Mouse (Mus musculus) neural tube, embryonic 12.5 days (tissue): ENCODE data around the gene Sfrp2. TPM values are rescaled to one million over a fixed set of nuclear protein-coding genes. Genes with fewer than 3 reads are reported as not detected.

Experiments
- ATAC-seq: fragments of 200-750 bp; cut with Nextera tagmentation; 2 replicates; pipeline ENCODE4 v1.8.0; 2017; ENCODE audit warnings: low read depth, mild to moderate bottlenecking, moderate TSS enrichment, moderate library complexity; ENCODE audit not compliant: low FRiP score
- H3K27ac ChIP-seq: fragments of 300-500 bp; sonication (generic); 2 replicates; pipeline ENCODE4 v1.5.1; 2016
- H3K27me3 ChIP-seq: fragments of 300-500 bp; sonication (generic); replicated peaks from 2 replicates; pipeline ENCODE4 v1.6.1; 2016; ENCODE audit warnings: mild to moderate bottlenecking
- H3K36me3 ChIP-seq: fragments of 300-500 bp; sonication (generic); 2 replicates; pipeline ENCODE4 v1.6.1; 2016; ENCODE audit warnings: mild to moderate bottlenecking
- H3K4me1 ChIP-seq: fragments of 300-500 bp; sonication (generic); 2 replicates; pipeline ENCODE4 v1.6.1; 2016
- H3K4me2 ChIP-seq: fragments of 300-500 bp; sonication (generic); replicated peaks from 2 replicates; pipeline ENCODE4 v1.6.1; 2016; ENCODE audit warnings: mild to moderate bottlenecking
- H3K4me3 ChIP-seq: fragments of 300-500 bp; sonication (generic); 2 replicates; pipeline ENCODE4 v1.5.1; 2016
- H3K9ac ChIP-seq: fragments of 300-500 bp; sonication (generic); 2 replicates; pipeline ENCODE4 v1.6.1; 2016; ENCODE audit warnings: mild to moderate bottlenecking
- H3K9me3 ChIP-seq: fragments of 300-500 bp; sonication (generic); 2 replicates; pipeline ENCODE4 v1.6.1; 2016; ENCODE audit warnings: mild to moderate bottlenecking
- WGBS: fragments of 180-500 bp; shearing (Covaris S2); methylation state at CpG from one replicate; pipeline ENCODE4 v1.1.7; 2016; 5-methylcytosine and 5-hydroxymethylcytosine counted together
- polyA plus RNA-seq: library from polyadenylated mRNA; unstranded; fragments of >200 nt; fragmentation: Nextera tagmentation; extraction: Ambion mirVana; gene quantifications from 2 replicates; pipeline ENCODE4 v1.2.1, GENCODE M21; 2016

Sfrp2 gene
- 116 and 133 TPM in 2 replicates for polyA plus RNA-seq

GRCm38 (mm10) chr3:83765871-83766725, at the start of gene Sfrp2:
Gene Sfrp2, plus strand, starts transcription at chr3:83766321.
- no peaks in the 10 kb centered on the region for H3K9me3 ChIP-seq
- peak within 1 kb of the TSS; percentile 85 for H3K4me2 ChIP-seq
- peak within 1 kb of the TSS; percentile 61 for H3K4me3 ChIP-seq
- H3K9ac ChIP-seq, result peak within 1 kb of the TSS; percentile 81
- H3K27ac ChIP-seq, result peak within 1 kb of the TSS; percentile 33; the same call in 1 of the 2 replicates
- peaks cover 39% of the 10 kb centered on the region for H3K4me1 ChIP-seq
- ATAC-seq, result peak; percentile 76
- 0 out of 2 replicates have a peak, but pooled peaks cover 7% of the 10 kb centered on the region for H3K27me3 ChIP-seq
- H3K36me3 ChIP-seq, result peaks cover 7% of the 10 kb centered on the region
- WGBS, result under 1% methylated on average over 82 of the region's 82 CpGs

GRCm38 (mm10) chr3:83717643-83718231, 48.4 kb upstream of the Sfrp2 start:
- H3K4me2 ChIP-seq, result no peak overlapping the region
- no peaks in the 10 kb centered on the region for H3K4me1 ChIP-seq
- no peaks in the 10 kb centered on the region for H3K36me3 ChIP-seq
- no peaks in the 10 kb centered on the region for H3K27me3 ChIP-seq
- no peak overlapping the region for H3K4me3 ChIP-seq
- H3K9me3 ChIP-seq, result no peaks in the 10 kb centered on the region
- H3K9ac ChIP-seq, result no peak overlapping the region
- WGBS, result 60% methylated on average over 7 of the region's 7 CpGs
- H3K27ac ChIP-seq, result no peak overlapping the region
- ATAC-seq, result no peak

- Histone ChIP-seq H3K27me3 (no peaks in the 10 kb centered on the region), H3K9me3 (no peaks in the 10 kb centered on the region), H3K36me3 (no peaks in the 10 kb centered on the region), H3K4me1 (no peaks in the 10 kb centered on the region), H3K4me3 (no peak overlapping the region), H3K4me2 (no peak overlapping the region), H3K27ac (no peak overlapping the region), H3K9ac (no peak overlapping the region)
- no peak for ATAC-seq
- 83% methylated on average over 4 of the region's 4 CpGs for WGBS
Observed at GRCm38 (mm10) chr3:83718662-83719061, 47.5 kb upstream of the Sfrp2 start.

- no peaks in the 10 kb centered on the region for H3K9me3 ChIP-seq
- no peaks in the 10 kb centered on the region for H3K36me3 ChIP-seq
- no peaks in the 10 kb centered on the region for H3K4me1 ChIP-seq
- no peak for ATAC-seq
- H3K9ac ChIP-seq, result no peak overlapping the region
- H3K4me3 ChIP-seq, result no peak overlapping the region
- no peak overlapping the region for H3K4me2 ChIP-seq
- WGBS, result 92% methylated on average over 3 of the region's 3 CpGs
- H3K27ac ChIP-seq, result no peak overlapping the region
- no peaks in the 10 kb centered on the region for H3K27me3 ChIP-seq
Observed at GRCm38 (mm10) chr3:83728223-83728622, 37.9 kb upstream of the Sfrp2 start.

- 88% methylated on average over 9 of the region's 9 CpGs for WGBS
Observed at GRCm38 (mm10) chr3:83728675-83729390, 37.3 kb upstream of the Sfrp2 start.

GRCm38 (mm10) chr3:83733985-83734384, 32.1 kb upstream of the Sfrp2 start:
- Histone ChIP-seq H3K4me1 (no peaks in the 10 kb centered on the region), H3K9me3 (no peaks in the 10 kb centered on the region), H3K27me3 (no peaks in the 10 kb centered on the region), H3K27ac (no peak overlapping the region), H3K4me2 (no peak overlapping the region), H3K9ac (no peak overlapping the region), H3K36me3 (no peaks in the 10 kb centered on the region), H3K4me3 (no peak overlapping the region)
- no peak for ATAC-seq
- WGBS, result 92% methylated on average over 8 of the region's 8 CpGs

More at GRCm38 (mm10) chr3:83728675-83729390, 37.3 kb upstream of the Sfrp2 start:
- H3K27ac ChIP-seq, result no peak overlapping the region
- H3K4me1 ChIP-seq, result no peaks in the 10 kb centered on the region
- H3K4me3 ChIP-seq, result no peak overlapping the region
- no peaks in the 10 kb centered on the region for H3K36me3 ChIP-seq
- ATAC-seq, result no peak
- H3K4me2 ChIP-seq, result no peak overlapping the region
- no peaks in the 10 kb centered on the region for H3K9me3 ChIP-seq
- no peaks in the 10 kb centered on the region for H3K27me3 ChIP-seq
- H3K9ac ChIP-seq, result no peak overlapping the region

GRCm38 (mm10) chr3:83736980-83737379, 29.1 kb upstream of the Sfrp2 start:
- Histone ChIP-seq H3K4me3 (no peak overlapping the region), H3K9ac (no peak overlapping the region), H3K27ac (no peak overlapping the region), H3K4me2 (no peak overlapping the region), H3K27me3 (no peaks in the 10 kb centered on the region), H3K36me3 (no peaks in the 10 kb centered on the region), H3K4me1 (no peaks in the 10 kb centered on the region), H3K9me3 (no peaks in the 10 kb centered on the region)
- 74% methylated on average over 4 of the region's 4 CpGs for WGBS
- no peak for ATAC-seq

- Histone ChIP-seq H3K4me2 (no peak overlapping the region), H3K9me3 (no peaks in the 10 kb centered on the region), H3K36me3 (no peaks in the 10 kb centered on the region), H3K4me1 (no peaks in the 10 kb centered on the region), H3K27me3 (no peaks in the 10 kb centered on the region), H3K4me3 (no peak overlapping the region), H3K27ac (no peak overlapping the region), H3K9ac (no peak overlapping the region)
- no peak for ATAC-seq
- 72% methylated on average over 2 of the region's 2 CpGs for WGBS
Observed at GRCm38 (mm10) chr3:83740246-83740645, 25.9 kb upstream of the Sfrp2 start.

- no peak overlapping the region for H3K9ac ChIP-seq
- no peaks in the 10 kb centered on the region for H3K36me3 ChIP-seq
- no peak overlapping the region for H3K4me3 ChIP-seq
- H3K27me3 ChIP-seq, result no peaks in the 10 kb centered on the region
- no peak overlapping the region for H3K4me2 ChIP-seq
- ATAC-seq, result no peak
- no peak overlapping the region for H3K27ac ChIP-seq
- H3K4me1 ChIP-seq, result no peaks in the 10 kb centered on the region
- 89% methylated on average over 4 of the region's 4 CpGs for WGBS
- H3K9me3 ChIP-seq, result no peaks in the 10 kb centered on the region
Observed at GRCm38 (mm10) chr3:83747276-83747675, 18.8 kb upstream of the Sfrp2 start.

GRCm38 (mm10) chr3:83747895-83748294, 18.2 kb upstream of the Sfrp2 start:
- WGBS, result 60% methylated on average over 5 of the region's 5 CpGs
- Histone ChIP-seq H3K27me3 (no peaks in the 10 kb centered on the region), H3K9me3 (no peaks in the 10 kb centered on the region), H3K4me1 (no peaks in the 10 kb centered on the region), H3K36me3 (no peaks in the 10 kb centered on the region), H3K4me2 (no peak overlapping the region), H3K27ac (no peak overlapping the region), H3K9ac (no peak overlapping the region), H3K4me3 (no peak overlapping the region)
- peak; percentile 60; the same call in 1 of the 2 replicates for ATAC-seq

GRCm38 (mm10) chr3:83751625-83752024, 14.5 kb upstream of the Sfrp2 start:
- H3K9ac ChIP-seq, result no peak overlapping the region
- 38% methylated on average over 2 of the region's 2 CpGs for WGBS
- no peak overlapping the region for H3K4me2 ChIP-seq
- H3K36me3 ChIP-seq, result no peaks in the 10 kb centered on the region
- H3K27ac ChIP-seq, result no peak overlapping the region
- ATAC-seq, result no peak
- H3K27me3 ChIP-seq, result no peaks in the 10 kb centered on the region
- H3K4me1 ChIP-seq, result no peaks in the 10 kb centered on the region
- H3K9me3 ChIP-seq, result no peaks in the 10 kb centered on the region
- no peak overlapping the region for H3K4me3 ChIP-seq

GRCm38 (mm10) chr3:83752196-83752595, 13.9 kb upstream of the Sfrp2 start:
- Histone ChIP-seq H3K27me3 (no peaks in the 10 kb centered on the region), H3K36me3 (no peaks in the 10 kb centered on the region), H3K4me1 (no peaks in the 10 kb centered on the region), H3K4me3 (no peak overlapping the region), H3K9ac (no peak overlapping the region), H3K9me3 (no peaks in the 10 kb centered on the region), H3K4me2 (no peak overlapping the region), H3K27ac (no peak overlapping the region)
- WGBS, result 88% methylated on average over 5 of the region's 5 CpGs
- ATAC-seq, result no peak
